ENCODE assay signal across 19 mouse cellular contexts in genomic region chr3:68617708-68618107, GRCm38 (mm10).
A peak's percentile ranks its signal among the peaks of the same experiment; 100 is the strongest.
DNase-seq lines count a peak whose midpoint lies in the region; TF ChIP-seq lines count a peak whose summit lies in the region.
"Had no signal": no experiment of that assay in that cellular context is flagged by ENCODE, and none has a peak within 500 bp of the region (broad histone marks: within the 10 kb centered on the region; RNA-seq: fewer than 3 reads in every experiment).

No protein-coding gene starts in this region.

- no peak for TF ChIP-seq EP300 in heart, adult 2 months (IDR thresholded peaks at IDR 0.05; ENCODE audit: insufficient read depth, low read depth, low read length)

- H3K36me3 ChIP-seq in heart, adult 2 months (ENCODE audit: control insufficient read depth, insufficient read depth, low read length), result peaks cover 20% of the 10 kb centered on the region
- H3K36me3 ChIP-seq: limb, embryonic 13.5 days had no signal

- intact Hi-C loops in heart, adult 2 months (cut with DNase I), result loop anchor here (5.0 kb wide), 1 partner anchor 35 kb away; no protein-coding TSS in a partner anchor

- no peak overlapping the region for H3K9ac ChIP-seq in heart, adult 2 months (ENCODE audit: low read depth, low read length)
- H3K9ac ChIP-seq: forebrain, embryonic 13.5 days; hindbrain, embryonic 15.5 days; limb, embryonic 13.5 days; lung, embryonic 15.5 days had no signal

- 91% methylated on average over 10 of the region's 10 CpGs for WGBS in heart, adult 2 months

- TF ChIP-seq POLR2A in heart, adult 2 months (IDR thresholded peaks at IDR 0.05; ENCODE audit: insufficient read depth, low read depth, low read length), result no peak

- H3K79me2 ChIP-seq in heart, adult 2 months (replicated peaks; ENCODE audit: control insufficient read depth, insufficient read depth, low read length), result peaks cover 1% of the 10 kb centered on the region; the same call in 1 of the 2 replicates

- peaks cover 2% of the 10 kb centered on the region; the same call in 1 of the 2 replicates for H3K4me1 ChIP-seq in heart, adult 2 months (ENCODE audit: control insufficient read depth, insufficient read depth, low read length)
- H3K4me1 ChIP-seq: limb, embryonic 13.5 days; lung, embryonic 15.5 days had no signal

- no peak overlapping the region for H3K4me3 ChIP-seq in heart, adult 2 months
- no peak overlapping the region for H3K4me3 ChIP-seq in layer of hippocampus, adult 2 months
- H3K4me3 ChIP-seq: forebrain, embryonic 13.5 days; hindbrain, embryonic 10.5 days; hindbrain, embryonic 15.5 days; limb, embryonic 13.5 days; lung, embryonic 15.5 days had no signal

- peak; percentile 23 for DNase-seq in heart, adult 11 months
- DNase-seq in heart, adult 2 months, result no peak
- DNase-seq in layer of hippocampus, adult 2 months (ENCODE audit: low spot score in 2 of 2), result no peak
- no peak for DNase-seq in layer of hippocampus, postnatal 36 days
- peak; percentile 30 for DNase-seq in gonadal fat pad, adult 2 months (ENCODE audit: low read depth)
- peak; percentile 39 for DNase-seq in yolk sac, embryonic 10.5 days (ENCODE audit: low spot score)
- no peak for DNase-seq in adrenal gland, adult 8-10 months
- DNase-seq: adrenal gland, postnatal 36 days; cerebellum, postnatal 10 days; gastrocnemius, postnatal 25 days; heart, postnatal 14 days; layer of hippocampus, adult 9-11 months; lung, postnatal 36 days; midbrain, embryonic 14.5 days had no signal

- H3K27me3 ChIP-seq in heart, adult 2 months (ENCODE audit: control insufficient read depth, insufficient read depth, low read length), result no peaks in the 10 kb centered on the region
- H3K27me3 ChIP-seq: forebrain, embryonic 13.5 days; hindbrain, embryonic 15.5 days; limb, embryonic 13.5 days; lung, embryonic 15.5 days had no signal

- H3K27ac ChIP-seq in heart, adult 2 months, result no peak overlapping the region
- H3K27ac ChIP-seq in layer of hippocampus, adult 2 months, result peak overlapping the region; percentile 72
- H3K27ac ChIP-seq: forebrain, embryonic 13.5 days; hindbrain, embryonic 10.5 days; hindbrain, embryonic 15.5 days; limb, embryonic 13.5 days; lung, embryonic 15.5 days had no signal

- no peak for TF ChIP-seq CTCF in heart, adult 2 months (IDR thresholded peaks at IDR 0.05)
- no peak for TF ChIP-seq CTCF in layer of hippocampus, adult 2 months (conservative IDR thresholded peaks at IDR 0.05)

Comparison
In these comparisons a context has a peak if more than half of its experiments do, and no peak if none do; other contexts are left out.
1. DNase-seq: peak in heart, adult 11 months (single experiment), gonadal fat pad, adult 2 months (single experiment) and yolk sac, embryonic 10.5 days (single experiment); none in heart, adult 2 months (0 of 2), layer of hippocampus, adult 2 months (0 of 2), layer of hippocampus, postnatal 36 days (0 of 2) and adrenal gland, adult 8-10 months (single experiment).